Mouse (Mus musculus) bone marrow, adult 2 months (tissue): Measurements from ENCODE around the gene Ninj2.

Experiments used
- CTCF ChIP-seq: fragments of 200-500 bp; IDR thresholded peaks from 2 replicates; pipeline ENCODE4 v1.5.1; 2011; ENCODE audit warnings: low read length, control low read depth; ENCODE audit not compliant: control insufficient read depth, insufficient read depth
- POLR2A ChIP-seq: fragments of 200-500 bp; IDR thresholded peaks from 2 replicates; pipeline ENCODE4 v1.6.1; 2011; ENCODE audit warnings: low read depth, mild to moderate bottlenecking, control low read depth, low read length, borderline replicate concordance; ENCODE audit not compliant: control insufficient read depth

GRCm38 (mm10) chr6:120240461-120240860 is 147.3 kb downstream of the Ninj2 start:
- TF ChIP-seq POLR2A (no peak), CTCF (no peak)
